Mouse (Mus musculus): Measurements from ENCODE around the gene Auts2. TPM values are rescaled to one million over a fixed set of nuclear protein-coding genes. Genes with fewer than 3 reads are reported as not detected.
A peak's percentile ranks its signal among the peaks of the same experiment; 100 is the strongest.

Auts2 gene
- polyA plus RNA-seq, 1 experiment from 2014 or later = 29.4 TPM

DNA sequence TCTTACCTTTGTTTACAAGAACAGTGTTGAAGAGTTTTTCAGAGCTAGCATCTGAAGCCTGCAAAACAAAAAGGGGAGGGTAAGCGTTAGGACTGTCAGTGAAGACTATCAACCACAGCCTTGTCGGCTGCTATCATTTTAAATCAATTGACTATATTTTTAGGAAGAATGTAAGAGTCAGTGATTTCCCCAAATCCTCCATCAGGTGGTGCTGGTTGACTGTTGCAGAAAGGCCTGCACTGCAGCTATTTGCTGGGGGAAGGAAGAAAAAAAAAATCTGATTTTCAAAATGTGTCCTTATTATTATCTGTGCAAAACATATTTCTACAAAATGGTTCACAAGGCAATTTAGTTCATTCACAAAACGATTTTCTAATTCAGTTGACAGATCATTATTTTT is 1009.3 kb downstream of the Auts2 start:
- WGBS = 23% methylated on average over 3 of the region's 3 CpGs
- peak overlapping the region; percentile 17; the same call in 1 of the 2 replicates for H3K4me2 ChIP-seq (ENCODE audit: low read depth, low read length)
- DNase-seq (ENCODE audit: low spot score) = peak; percentile 77
- H3K4me3 ChIP-seq (ENCODE audit: low read depth, low read length) = no peak overlapping the region
- no peak overlapping the region for H3K9ac ChIP-seq (ENCODE audit: low read depth, low read length)
- no peak for ATAC-seq (ENCODE audit: low read depth)
- H3K36me3 ChIP-seq (ENCODE audit: control insufficient read depth, insufficient read depth, low read length) = peaks cover 9% of the 10 kb centered on the region; the same call in 1 of the 2 replicates
- no peaks in the 10 kb centered on the region for H3K9me3 ChIP-seq (ENCODE audit: control insufficient read depth, low read length)
- no peaks in the 10 kb centered on the region for H3K27me3 ChIP-seq (replicated peaks; ENCODE audit: control insufficient read depth, insufficient read depth, low read length)
- no peak overlapping the region for H3K27ac ChIP-seq (replicated peaks; ENCODE audit: low read depth, low read length)
- H3K4me1 ChIP-seq (ENCODE audit: control insufficient read depth, insufficient read depth, low read length) = peaks cover 27% of the 10 kb centered on the region

GRCm38 (mm10) chr5:131531744-131532552 is 1011.2 kb downstream of the Auts2 start:
- Histone ChIP-seq H3K36me3 (ENCODE audit: control insufficient read depth, insufficient read depth, low read length) (peaks cover 9% of the 10 kb centered on the region; the same call in 1 of the 2 replicates), H3K4me1 (ENCODE audit: control insufficient read depth, insufficient read depth, low read length) (peaks cover 39% of the 10 kb centered on the region), H3K4me2 (ENCODE audit: low read depth, low read length) (peak overlapping the region; percentile 32), H3K9me3 (ENCODE audit: control insufficient read depth, low read length) (no peaks in the 10 kb centered on the region), H3K9ac (ENCODE audit: low read depth, low read length) (no peak overlapping the region), H3K4me3 (ENCODE audit: low read depth, low read length) (no peak overlapping the region), H3K27ac (replicated peaks; ENCODE audit: low read depth, low read length) (no peak overlapping the region), H3K27me3 (replicated peaks; ENCODE audit: control insufficient read depth, insufficient read depth, low read length) (no peaks in the 10 kb centered on the region)
- DNase-seq (ENCODE audit: low spot score) = no peak
- no peak for ATAC-seq (ENCODE audit: low read depth)
- WGBS = 53% methylated on average over 15 of the region's 15 CpGs

- WGBS = 50% methylated on average over 2 of the region's 2 CpGs
- peaks cover 47% of the 10 kb centered on the region for H3K4me1 ChIP-seq (ENCODE audit: control insufficient read depth, insufficient read depth, low read length)
- ATAC-seq (ENCODE audit: low read depth) = no peak
- no peak overlapping the region for H3K4me3 ChIP-seq (ENCODE audit: low read depth, low read length)
- H3K9ac ChIP-seq (ENCODE audit: low read depth, low read length) = no peak overlapping the region
- H3K4me2 ChIP-seq (ENCODE audit: low read depth, low read length) = peak overlapping the region; percentile 11; the same call in 1 of the 2 replicates
- H3K9me3 ChIP-seq (ENCODE audit: control insufficient read depth, low read length) = no peaks in the 10 kb centered on the region
- no peak for DNase-seq (ENCODE audit: low spot score)
- no peak overlapping the region for H3K27ac ChIP-seq (replicated peaks; ENCODE audit: low read depth, low read length)
- H3K36me3 ChIP-seq (ENCODE audit: control insufficient read depth, insufficient read depth, low read length) = peaks cover 9% of the 10 kb centered on the region; the same call in 1 of the 2 replicates
- no peaks in the 10 kb centered on the region for H3K27me3 ChIP-seq (replicated peaks; ENCODE audit: control insufficient read depth, insufficient read depth, low read length)
Observed at GRCm38 (mm10) chr5:131530828-131531227, 1012.3 kb downstream of the Auts2 start.

DNA sequence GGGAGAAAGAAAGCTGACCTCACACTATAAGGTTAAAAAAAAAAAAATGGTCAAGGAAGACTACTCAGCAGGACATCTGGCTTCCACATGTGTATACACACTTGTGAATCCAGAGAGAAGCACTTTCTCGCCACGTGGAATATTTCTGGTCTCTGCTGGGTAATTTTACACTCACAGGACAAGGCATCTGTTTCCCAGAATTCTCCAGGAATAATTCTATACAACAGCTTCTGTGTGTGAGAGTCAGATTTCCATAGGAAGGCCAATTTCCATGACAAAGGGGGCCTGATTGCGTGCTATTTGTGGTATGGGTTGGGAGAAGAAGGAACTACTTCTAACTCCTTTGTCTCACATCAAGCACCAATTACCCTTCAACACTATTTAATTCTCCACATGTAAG is 1016.5 kb downstream of the Auts2 start:
- no peaks in the 10 kb centered on the region for H3K27me3 ChIP-seq (replicated peaks; ENCODE audit: control insufficient read depth, insufficient read depth, low read length)
- H3K4me2 ChIP-seq (ENCODE audit: low read depth, low read length) = no peak overlapping the region
- no peak overlapping the region for H3K4me3 ChIP-seq (ENCODE audit: low read depth, low read length)
- DNase-seq (ENCODE audit: low spot score) (peak; percentile 80), ATAC-seq (ENCODE audit: low read depth) (0 out of 2 replicates have a peak, but pooled peaks have one; percentile 14)
- no peak overlapping the region for H3K9ac ChIP-seq (ENCODE audit: low read depth, low read length)
- 0 out of 2 replicates have a peak overlapping the region, but pooled peaks have one; percentile 11 for H3K27ac ChIP-seq (replicated peaks; ENCODE audit: low read depth, low read length)
- 16% methylated on average over 3 of the region's 3 CpGs for WGBS
- H3K36me3 ChIP-seq (ENCODE audit: control insufficient read depth, insufficient read depth, low read length) = 0 out of 2 replicates have a peak, but pooled peaks cover 3% of the 10 kb centered on the region
- peaks cover 42% of the 10 kb centered on the region for H3K4me1 ChIP-seq (ENCODE audit: control insufficient read depth, insufficient read depth, low read length)
- H3K9me3 ChIP-seq (ENCODE audit: control insufficient read depth, low read length) = no peaks in the 10 kb centered on the region

DNA sequence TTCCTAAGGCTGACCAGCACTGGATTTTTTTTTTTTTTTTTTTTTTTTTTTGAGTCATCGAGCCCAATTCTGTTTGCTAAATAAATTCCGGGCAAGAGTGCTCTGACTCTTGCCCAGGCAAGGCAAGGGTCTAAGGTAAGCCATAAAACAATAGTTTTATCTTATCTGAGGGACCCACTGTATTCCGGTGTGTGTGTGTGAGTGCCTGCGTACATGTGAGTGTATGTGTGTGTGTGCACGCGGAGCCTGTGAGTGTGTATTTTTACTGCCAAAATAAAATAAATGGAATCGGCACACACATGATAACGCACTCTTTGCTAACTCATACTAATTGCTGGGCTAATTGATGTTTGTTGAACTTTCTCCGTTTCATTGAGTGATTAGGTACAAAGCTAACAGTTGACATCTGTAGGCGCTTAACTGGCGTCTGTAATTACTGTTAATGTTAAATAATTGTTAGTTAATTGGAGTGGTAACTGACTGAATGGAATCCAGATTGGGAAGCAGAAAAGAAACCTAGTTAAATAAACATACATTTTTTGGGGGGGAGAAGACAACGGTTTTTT is 1018.2 kb downstream of the Auts2 start:
- no peaks in the 10 kb centered on the region for H3K36me3 ChIP-seq (ENCODE audit: control insufficient read depth, insufficient read depth, low read length)
- 47% methylated on average over 12 of the region's 12 CpGs for WGBS
- no peaks in the 10 kb centered on the region for H3K9me3 ChIP-seq (ENCODE audit: control insufficient read depth, low read length)
- no peak overlapping the region for H3K27ac ChIP-seq (replicated peaks; ENCODE audit: low read depth, low read length)
- no peak overlapping the region for H3K9ac ChIP-seq (ENCODE audit: low read depth, low read length)
- DNase-seq (ENCODE audit: low spot score) = no peak
- H3K27me3 ChIP-seq (replicated peaks; ENCODE audit: control insufficient read depth, insufficient read depth, low read length) = no peaks in the 10 kb centered on the region
- no peak overlapping the region for H3K4me3 ChIP-seq (ENCODE audit: low read depth, low read length)
- ATAC-seq (ENCODE audit: low read depth) = no peak
- peaks cover 36% of the 10 kb centered on the region for H3K4me1 ChIP-seq (ENCODE audit: control insufficient read depth, insufficient read depth, low read length)
- H3K4me2 ChIP-seq (ENCODE audit: low read depth, low read length) = no peak overlapping the region

DNA sequence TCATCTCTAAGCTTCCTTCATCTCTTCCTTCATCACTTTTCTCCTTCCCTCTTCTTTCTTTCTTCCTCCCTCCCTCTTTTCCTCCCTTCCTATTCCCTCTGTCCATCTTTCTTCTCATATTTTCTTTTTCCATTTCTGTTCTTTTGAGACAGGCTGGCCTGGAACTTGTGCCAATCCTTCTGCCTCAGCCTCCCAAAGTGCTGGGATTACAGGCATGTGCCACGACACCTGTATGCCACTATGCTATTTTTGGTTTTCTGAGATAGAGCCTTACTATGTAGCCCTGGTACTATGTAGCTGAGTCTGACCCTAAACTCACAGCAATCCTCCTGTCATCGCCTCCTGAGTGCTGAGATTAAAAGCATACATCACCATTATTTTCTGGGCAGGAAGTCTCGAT is 1023.6 kb downstream of the Auts2 start:
- Histone ChIP-seq H3K4me2 (ENCODE audit: low read depth, low read length) (no peak overlapping the region), H3K27ac (replicated peaks; ENCODE audit: low read depth, low read length) (no peak overlapping the region), H3K36me3 (ENCODE audit: control insufficient read depth, insufficient read depth, low read length) (no peaks in the 10 kb centered on the region), H3K4me3 (ENCODE audit: low read depth, low read length) (no peak overlapping the region), H3K4me1 (ENCODE audit: control insufficient read depth, insufficient read depth, low read length) (peaks cover 26% of the 10 kb centered on the region), H3K27me3 (replicated peaks; ENCODE audit: control insufficient read depth, insufficient read depth, low read length) (no peaks in the 10 kb centered on the region), H3K9me3 (ENCODE audit: control insufficient read depth, low read length) (no peaks in the 10 kb centered on the region), H3K9ac (ENCODE audit: low read depth, low read length) (no peak overlapping the region)
- DNase-seq (ENCODE audit: low spot score) = no peak
- 86% methylated on average over 3 of the region's 3 CpGs for WGBS
- no peak for ATAC-seq (ENCODE audit: low read depth)

- no peak overlapping the region for H3K27ac ChIP-seq (replicated peaks; ENCODE audit: low read depth, low read length)
- H3K4me1 ChIP-seq (ENCODE audit: control insufficient read depth, insufficient read depth, low read length) = peaks cover 17% of the 10 kb centered on the region
- H3K9ac ChIP-seq (ENCODE audit: low read depth, low read length) = no peak overlapping the region
- H3K36me3 ChIP-seq (ENCODE audit: control insufficient read depth, insufficient read depth, low read length) = 0 out of 2 replicates have a peak, but pooled peaks cover 4% of the 10 kb centered on the region
- no peak overlapping the region for H3K4me2 ChIP-seq (ENCODE audit: low read depth, low read length)
- WGBS = 63% methylated on average over 4 of the region's 4 CpGs
- no peaks in the 10 kb centered on the region for H3K27me3 ChIP-seq (replicated peaks; ENCODE audit: control insufficient read depth, insufficient read depth, low read length)
- ATAC-seq (ENCODE audit: low read depth) = no peak
- DNase-seq (ENCODE audit: low spot score) = no peak
- H3K9me3 ChIP-seq (ENCODE audit: control insufficient read depth, low read length) = no peaks in the 10 kb centered on the region
- H3K4me3 ChIP-seq (ENCODE audit: low read depth, low read length) = no peak overlapping the region
Observed at GRCm38 (mm10) chr5:131517677-131518076, 1025.5 kb downstream of the Auts2 start.

- H3K36me3 ChIP-seq (ENCODE audit: control insufficient read depth, insufficient read depth, low read length) = 0 out of 2 replicates have a peak, but pooled peaks cover 6% of the 10 kb centered on the region
- no peaks in the 10 kb centered on the region for H3K9me3 ChIP-seq (ENCODE audit: control insufficient read depth, low read length)
- 0 out of 2 replicates have a peak overlapping the region, but pooled peaks have one; percentile 25 for H3K27ac ChIP-seq (replicated peaks; ENCODE audit: low read depth, low read length)
- H3K27me3 ChIP-seq (replicated peaks; ENCODE audit: control insufficient read depth, insufficient read depth, low read length) = no peaks in the 10 kb centered on the region
- ATAC-seq (ENCODE audit: low read depth) = peak; percentile 83
- DNase-seq (ENCODE audit: low spot score) = peak; percentile 83
- H3K4me2 ChIP-seq (ENCODE audit: low read depth, low read length) = no peak overlapping the region
- WGBS = 22% methylated on average over 14 of the region's 14 CpGs
- no peak overlapping the region for H3K4me3 ChIP-seq (ENCODE audit: low read depth, low read length)
- H3K4me1 ChIP-seq (ENCODE audit: control insufficient read depth, insufficient read depth, low read length) = peaks cover 17% of the 10 kb centered on the region
- H3K9ac ChIP-seq (ENCODE audit: low read depth, low read length) = no peak overlapping the region
Observed at GRCm38 (mm10) chr5:131515707-131516407, 1027.3 kb downstream of the Auts2 start.
